Mouse (Mus musculus): ENCODE measurements around the gene Mxra7. TPM values are rescaled to one million over a fixed set of nuclear protein-coding genes. Genes with fewer than 3 reads are reported as not detected.

Gene Mxra7
- polyA plus RNA-seq, 1 experiment from 2014 or later = 19.6 TPM

GRCm38 (mm10) chr11:116843261-116844233 lies 15.7 kb upstream of the Mxra7 start, which contains the start of the genes Mettl23 and Jmjd6:
Gene Mettl23 (plus strand): TSS chr11:116843278.
Gene Jmjd6 (minus strand): TSS chr11:116843449.
- Histone ChIP-seq H3K9ac (peak within 1 kb of the TSS; percentile 90), H3K4me2 (peak within 1 kb of the TSS; percentile 80), H3K9me3 (no peaks in the 10 kb centered on the region), H3K27me3 (no peaks in the 10 kb centered on the region), H3K4me3 (peak within 1 kb of the TSS; percentile 83), H3K4me1 (peaks cover 66% of the 10 kb centered on the region), H3K36me3 (peaks cover 40% of the 10 kb centered on the region), H3K27ac (peak within 1 kb of the TSS; percentile 97)
- peak; percentile 89 for ATAC-seq (ENCODE audit: insufficient number of reproducible peaks, insufficient read depth, low FRiP score, low TSS enrichment, low read depth)
- 1% methylated on average over 72 of the region's 72 CpGs for WGBS

- Histone ChIP-seq H3K4me1 (peaks cover 61% of the 10 kb centered on the region), H3K36me3 (peaks cover 40% of the 10 kb centered on the region), H3K27ac (peak overlapping the region; percentile 97), H3K9ac (peak overlapping the region; percentile 90), H3K4me3 (peak overlapping the region; percentile 83), H3K9me3 (no peaks in the 10 kb centered on the region), H3K4me2 (peak overlapping the region; percentile 80), H3K27me3 (no peaks in the 10 kb centered on the region)
- under 1% methylated on average over 72 of the region's 73 CpGs for WGBS
- ATAC-seq (ENCODE audit: insufficient number of reproducible peaks, insufficient read depth, low FRiP score, low TSS enrichment, low read depth) = peak; percentile 58
Measured at GRCm38 (mm10) chr11:116842531-116843260, 14.8 kb upstream of the Mxra7 start.

DNA sequence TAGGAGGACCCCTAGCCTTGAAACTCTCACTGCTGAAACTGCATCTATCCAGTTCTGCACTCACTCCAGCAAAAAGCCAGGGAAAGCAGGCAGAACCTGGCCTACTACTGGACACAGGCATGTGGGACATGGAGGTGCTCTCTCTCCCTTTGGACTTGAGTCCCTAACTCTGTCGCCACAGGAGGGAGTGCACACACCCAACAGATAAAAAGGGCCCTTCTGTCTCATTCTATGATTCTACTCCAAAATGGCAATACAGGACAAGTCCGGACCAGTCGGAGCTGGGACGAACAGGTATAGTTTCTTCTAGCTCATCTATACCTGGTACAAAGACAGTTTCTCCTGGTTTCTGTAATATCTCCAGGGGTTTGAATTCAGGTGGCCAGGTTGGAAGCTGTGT lies 12.9 kb upstream of the Mxra7 start:
- Histone ChIP-seq H3K4me2 (peak overlapping the region; percentile 80), H3K4me1 (peaks cover 43% of the 10 kb centered on the region), H3K9ac (peak overlapping the region; percentile 90), H3K9me3 (no peaks in the 10 kb centered on the region), H3K4me3 (peak overlapping the region; percentile 83), H3K27ac (no peak overlapping the region), H3K27me3 (no peaks in the 10 kb centered on the region), H3K36me3 (peaks cover 57% of the 10 kb centered on the region)
- WGBS = 78% methylated on average over 4 of the region's 4 CpGs
- ATAC-seq (ENCODE audit: insufficient number of reproducible peaks, insufficient read depth, low FRiP score, low TSS enrichment, low read depth) = no peak

GRCm38 (mm10) chr11:116839601-116840000 lies 11.8 kb upstream of the Mxra7 start:
- H3K27ac ChIP-seq = 0 out of 2 replicates have a peak overlapping the region, but pooled peaks have one; percentile 2
- H3K4me2 ChIP-seq = peak overlapping the region; percentile 9; the same call in 1 of the 2 replicates
- no peaks in the 10 kb centered on the region for H3K9me3 ChIP-seq
- peaks cover 35% of the 10 kb centered on the region for H3K4me1 ChIP-seq
- H3K4me3 ChIP-seq = no peak overlapping the region
- H3K27me3 ChIP-seq = no peaks in the 10 kb centered on the region
- peaks cover 68% of the 10 kb centered on the region for H3K36me3 ChIP-seq
- WGBS = 77% methylated on average over 7 of the region's 7 CpGs
- peak overlapping the region; percentile 44; the same call in 1 of the 2 replicates for H3K9ac ChIP-seq
- ATAC-seq (ENCODE audit: insufficient number of reproducible peaks, insufficient read depth, low FRiP score, low TSS enrichment, low read depth) = no peak

GRCm38 (mm10) chr11:116838936-116839335 lies 11.1 kb upstream of the Mxra7 start:
- Histone ChIP-seq H3K4me1 (peaks cover 29% of the 10 kb centered on the region), H3K9me3 (no peaks in the 10 kb centered on the region), H3K36me3 (peaks cover 75% of the 10 kb centered on the region), H3K27me3 (no peaks in the 10 kb centered on the region), H3K4me3 (no peak overlapping the region), H3K27ac (no peak overlapping the region), H3K4me2 (no peak overlapping the region), H3K9ac (0 out of 2 replicates have a peak overlapping the region, but pooled peaks have one; percentile 21)
- no peak for ATAC-seq (ENCODE audit: insufficient number of reproducible peaks, insufficient read depth, low FRiP score, low TSS enrichment, low read depth)
- 86% methylated on average over 14 of the region's 14 CpGs for WGBS

- no peaks in the 10 kb centered on the region for H3K9me3 ChIP-seq
- no peak overlapping the region for H3K27ac ChIP-seq
- 95% methylated on average over 10 of the region's 10 CpGs for WGBS
- peaks cover 90% of the 10 kb centered on the region for H3K36me3 ChIP-seq
- no peak for ATAC-seq (ENCODE audit: insufficient number of reproducible peaks, insufficient read depth, low FRiP score, low TSS enrichment, low read depth)
- H3K4me1 ChIP-seq = peaks cover 37% of the 10 kb centered on the region
- H3K27me3 ChIP-seq = no peaks in the 10 kb centered on the region
- H3K4me3 ChIP-seq = no peak overlapping the region
- no peak overlapping the region for H3K9ac ChIP-seq
- no peak overlapping the region for H3K4me2 ChIP-seq
Measured at GRCm38 (mm10) chr11:116837441-116837840, 9.6 kb upstream of the Mxra7 start.

GRCm38 (mm10) chr11:116836283-116836682 lies 8.4 kb upstream of the Mxra7 start:
- H3K4me2 ChIP-seq = no peak overlapping the region
- H3K9ac ChIP-seq = no peak overlapping the region
- no peaks in the 10 kb centered on the region for H3K27me3 ChIP-seq
- H3K4me1 ChIP-seq = peaks cover 34% of the 10 kb centered on the region
- no peak overlapping the region for H3K4me3 ChIP-seq
- WGBS = 85% methylated on average over 4 of the region's 4 CpGs
- H3K36me3 ChIP-seq = peaks cover 91% of the 10 kb centered on the region
- no peak for ATAC-seq (ENCODE audit: insufficient number of reproducible peaks, insufficient read depth, low FRiP score, low TSS enrichment, low read depth)
- H3K9me3 ChIP-seq = no peaks in the 10 kb centered on the region
- H3K27ac ChIP-seq = no peak overlapping the region

- no peak for ATAC-seq (ENCODE audit: insufficient number of reproducible peaks, insufficient read depth, low FRiP score, low TSS enrichment, low read depth)
- H3K4me3 ChIP-seq = no peak overlapping the region
- H3K27ac ChIP-seq = no peak overlapping the region
- no peak overlapping the region for H3K9ac ChIP-seq
- WGBS = 87% methylated on average over 1 of the region's 1 CpGs
- no peaks in the 10 kb centered on the region for H3K9me3 ChIP-seq
- H3K4me1 ChIP-seq = peaks cover 21% of the 10 kb centered on the region
- H3K36me3 ChIP-seq = peaks cover 82% of the 10 kb centered on the region
- H3K4me2 ChIP-seq = no peak overlapping the region
- H3K27me3 ChIP-seq = no peaks in the 10 kb centered on the region
Measured at GRCm38 (mm10) chr11:116834954-116835353, 7.1 kb upstream of the Mxra7 start.

DNA sequence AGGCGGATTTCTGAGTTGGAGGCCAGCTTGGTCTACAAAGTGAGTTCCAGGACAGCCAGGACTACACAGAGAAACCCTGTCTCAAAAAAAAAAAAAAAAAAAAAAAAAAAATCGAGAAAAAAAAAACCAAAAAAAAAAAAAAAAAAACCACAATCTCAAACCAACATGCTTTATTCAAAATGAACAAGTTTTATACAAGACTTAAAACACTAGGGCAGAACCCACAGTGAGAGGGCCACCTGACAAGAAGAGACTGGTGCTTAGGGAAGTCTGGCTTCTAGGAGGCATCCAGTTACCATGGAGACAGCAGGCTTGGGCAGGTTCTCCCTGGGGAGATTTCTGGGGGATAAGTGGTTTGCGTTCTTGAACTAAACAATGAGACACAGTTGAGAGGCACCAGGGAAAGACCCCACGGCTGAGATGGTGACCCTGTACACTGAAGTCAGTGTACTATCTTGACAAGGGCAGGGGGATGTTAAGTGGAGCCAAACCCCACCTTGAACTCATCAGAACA lies 4.4 kb upstream of the Mxra7 start:
- H3K27ac ChIP-seq = peak overlapping the region; percentile 23; the same call in 1 of the 2 replicates
- H3K27me3 ChIP-seq = no peaks in the 10 kb centered on the region
- H3K4me2 ChIP-seq = no peak overlapping the region
- no peak overlapping the region; the same call in 1 of the 2 replicates for H3K9ac ChIP-seq
- H3K4me1 ChIP-seq = peaks cover 28% of the 10 kb centered on the region
- 32% methylated on average over 3 of the region's 4 CpGs for WGBS
- no peaks in the 10 kb centered on the region for H3K9me3 ChIP-seq
- ATAC-seq (ENCODE audit: insufficient number of reproducible peaks, insufficient read depth, low FRiP score, low TSS enrichment, low read depth) = no peak
- peaks cover 55% of the 10 kb centered on the region for H3K36me3 ChIP-seq
- no peak overlapping the region for H3K4me3 ChIP-seq

DNA sequence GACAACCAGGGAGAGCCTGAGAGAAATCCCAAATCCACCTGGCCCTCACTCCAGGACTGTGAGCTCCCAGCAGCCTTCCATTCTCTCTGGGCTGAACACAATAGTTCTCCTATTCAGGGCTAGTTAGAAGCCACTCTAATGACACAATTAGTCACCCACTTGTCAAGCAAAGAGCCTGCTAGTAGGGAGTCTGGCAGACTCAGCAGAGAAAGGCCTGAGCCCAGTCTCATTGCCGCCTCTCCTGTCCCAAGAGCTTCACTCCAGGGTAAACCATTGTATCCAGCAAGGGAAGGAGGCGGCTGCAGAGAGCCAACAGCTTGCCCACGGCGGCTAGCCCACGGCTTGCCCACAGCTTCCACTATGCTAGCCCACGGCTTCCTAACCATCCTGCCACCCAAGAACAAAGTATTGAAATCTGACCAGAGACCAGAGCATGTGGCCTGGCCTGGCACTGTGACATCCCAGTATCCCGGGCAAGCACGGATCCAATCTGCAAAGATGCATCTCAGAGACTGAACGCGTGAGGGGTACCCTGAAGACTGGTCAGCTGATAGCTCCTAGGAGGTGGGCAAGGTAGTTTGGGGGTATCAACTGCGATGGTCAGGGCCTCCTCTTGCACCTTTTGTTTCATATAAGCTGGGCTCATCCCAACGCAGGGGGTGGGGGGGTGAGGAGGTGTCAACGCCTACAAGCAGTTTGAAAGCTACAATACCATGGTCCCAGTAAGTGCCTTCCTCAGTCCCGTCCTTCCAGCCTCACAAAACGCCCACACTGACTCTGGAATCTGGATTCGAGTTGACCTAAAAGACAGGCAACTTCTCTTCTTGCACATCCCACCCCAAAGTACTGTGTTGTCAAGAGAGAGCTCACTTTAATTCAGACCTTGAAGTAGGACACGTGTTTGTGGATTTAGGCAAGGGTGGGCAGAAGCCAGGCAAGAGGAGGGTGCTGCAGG lies 1.0 kb downstream of the Mxra7 start:
- Histone ChIP-seq H3K9ac (peak overlapping the region; percentile 87), H3K36me3 (peaks cover 7% of the 10 kb centered on the region), H3K9me3 (no peaks in the 10 kb centered on the region), H3K27me3 (no peaks in the 10 kb centered on the region), H3K4me3 (peak overlapping the region; percentile 73), H3K4me1 (peaks cover 37% of the 10 kb centered on the region), H3K27ac (no peak overlapping the region), H3K4me2 (peak overlapping the region; percentile 89)
- 31% methylated on average over 17 of the region's 17 CpGs for WGBS
- ATAC-seq (ENCODE audit: insufficient number of reproducible peaks, insufficient read depth, low FRiP score, low TSS enrichment, low read depth) = no peak

All from embryonic facial prominence, embryonic 13.5 days (tissue).